Mouse (Mus musculus) intestine, embryonic 16.5 days (tissue): ENCODE results near the gene Plce1. TPM values are rescaled to one million over a fixed set of nuclear protein-coding genes. Genes with fewer than 3 reads are reported as not detected.

Experiments used
- ATAC-seq: fragments of 200-750 bp; cut with Nextera tagmentation; 2 replicates; pipeline ENCODE4 v1.8.0; 2017; ENCODE audit warnings: moderate TSS enrichment, moderate library complexity
- H3K27ac ChIP-seq: fragments of 300-500 bp; sonication (generic); 2 replicates; pipeline ENCODE4 v1.5.1; 2014; ENCODE audit warnings: mild to moderate bottlenecking, low read length
- H3K27me3 ChIP-seq: fragments of 300-500 bp; sonication (generic); replicated peaks from 2 replicates; pipeline ENCODE4 v1.6.1; 2014; ENCODE audit warnings: low read length, control low read depth, mixed read lengths; ENCODE audit not compliant: control insufficient read depth, insufficient read depth
- H3K36me3 ChIP-seq: fragments of 300-500 bp; sonication (generic); 2 replicates; pipeline ENCODE4 v1.6.1; 2014; ENCODE audit warnings: low read length, control low read depth; ENCODE audit not compliant: control insufficient read depth, insufficient read depth
- H3K4me1 ChIP-seq: fragments of 300-500 bp; sonication (generic); 2 replicates; pipeline ENCODE4 v1.6.1; 2014; ENCODE audit warnings: low read length, control low read depth, mixed read lengths; ENCODE audit not compliant: control insufficient read depth, insufficient read depth
- H3K4me2 ChIP-seq: fragments of 300-500 bp; sonication (generic); 2 replicates; pipeline ENCODE4 v1.6.1; 2014; ENCODE audit warnings: low read depth, low read length, control low read depth
- H3K4me3 ChIP-seq: fragments of 300-500 bp; sonication (generic); 2 replicates; pipeline ENCODE4 v1.5.1; 2014; ENCODE audit warnings: mild to moderate bottlenecking, low read length
- H3K9ac ChIP-seq: fragments of 300-500 bp; sonication (generic); 2 replicates; pipeline ENCODE4 v1.6.1; 2014; ENCODE audit warnings: low read depth, low read length
- H3K9me3 ChIP-seq: fragments of 300-500 bp; sonication (generic); 2 replicates; pipeline ENCODE4 v1.6.1; 2016; ENCODE audit warnings: low read length, control low read depth; ENCODE audit not compliant: control insufficient read depth
- WGBS: fragments of 180-500 bp; shearing (Covaris S2); extraction: QIAGEN DNeasy Blood & Tissue Kit; methylation state at CpG from one replicate; pipeline ENCODE4 v1.1.7; 2014; 5-methylcytosine and 5-hydroxymethylcytosine counted together
- polyA plus RNA-seq: library from polyadenylated mRNA; unstranded; fragments of >200 nt; fragmentation: Nextera tagmentation; extraction: Ambion mirVana; gene quantifications from 2 replicates; pipeline ENCODE4 v1.2.1, GENCODE M21; 2015

The Plce1 gene
- polyA plus RNA-seq, 1 experiment from 2014 or later: 5.7 TPM

DNA sequence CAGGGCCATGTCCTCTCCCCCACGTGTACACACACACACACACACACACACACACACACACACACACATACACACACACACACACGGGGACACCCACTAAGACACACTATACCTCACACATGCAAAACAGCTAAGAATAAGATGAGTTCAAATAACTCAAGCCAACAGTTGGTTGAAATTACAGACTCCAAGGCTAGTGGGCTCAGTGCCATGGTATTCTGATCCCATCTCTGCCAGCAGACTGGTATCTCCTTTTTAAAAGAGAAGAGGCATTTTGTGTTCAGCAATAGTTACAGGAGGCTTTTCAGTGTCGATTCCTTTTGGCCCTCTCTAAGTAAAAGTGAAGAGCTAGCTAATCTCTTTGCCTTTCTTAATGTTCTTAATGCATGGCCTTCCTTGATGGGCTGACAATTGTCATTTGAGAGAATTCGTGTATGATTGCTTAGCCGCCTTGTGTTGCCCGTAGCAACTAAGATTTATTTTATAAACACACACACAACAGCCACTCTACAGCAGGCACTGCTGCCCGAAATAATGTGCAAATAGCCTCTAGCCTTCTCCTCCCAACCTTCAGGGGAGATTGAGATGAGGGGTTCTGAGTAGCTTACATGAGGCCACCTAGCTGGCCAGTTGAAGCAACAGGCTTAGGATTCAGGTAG, 111.8 kb downstream of the Plce1 start:
- H3K4me1 ChIP-seq: peaks cover 24% of the 10 kb centered on the region
- H3K36me3 ChIP-seq: no peaks in the 10 kb centered on the region
- peak overlapping the region; percentile 22; the same call in 1 of the 2 replicates for H3K27ac ChIP-seq
- 59% methylated on average over 7 of the region's 7 CpGs for WGBS
- H3K4me3 ChIP-seq: no peak overlapping the region
- no peaks in the 10 kb centered on the region for H3K27me3 ChIP-seq
- H3K9me3 ChIP-seq: no peaks in the 10 kb centered on the region
- H3K9ac ChIP-seq: no peak overlapping the region
- no peak overlapping the region for H3K4me2 ChIP-seq
- no peak for ATAC-seq

GRCm38 (mm10) chr19:38593225-38593897, 112.5 kb downstream of the Plce1 start:
- H3K27me3 ChIP-seq: no peaks in the 10 kb centered on the region
- WGBS: 62% methylated on average over 12 of the region's 12 CpGs
- peak overlapping the region; percentile 22; the same call in 1 of the 2 replicates for H3K27ac ChIP-seq
- H3K4me1 ChIP-seq: peaks cover 23% of the 10 kb centered on the region; the same call in 1 of the 2 replicates
- H3K36me3 ChIP-seq: no peaks in the 10 kb centered on the region
- no peak overlapping the region for H3K4me3 ChIP-seq
- H3K9me3 ChIP-seq: no peaks in the 10 kb centered on the region
- no peak overlapping the region for H3K4me2 ChIP-seq
- no peak overlapping the region for H3K9ac ChIP-seq
- ATAC-seq: peak; percentile 27; the same call in 1 of the 2 replicates

- Histone ChIP-seq H3K9me3 (no peaks in the 10 kb centered on the region), H3K4me1 (peaks cover 18% of the 10 kb centered on the region), H3K4me3 (no peak overlapping the region), H3K4me2 (no peak overlapping the region), H3K36me3 (no peaks in the 10 kb centered on the region), H3K9ac (no peak overlapping the region), H3K27me3 (no peaks in the 10 kb centered on the region), H3K27ac (no peak overlapping the region)
- ATAC-seq: no peak
- WGBS: 95% methylated on average over 4 of the region's 4 CpGs
These were observed 115.2 kb downstream of the Plce1 start for GRCm38 (mm10) chr19:38596096-38596495.

DNA sequence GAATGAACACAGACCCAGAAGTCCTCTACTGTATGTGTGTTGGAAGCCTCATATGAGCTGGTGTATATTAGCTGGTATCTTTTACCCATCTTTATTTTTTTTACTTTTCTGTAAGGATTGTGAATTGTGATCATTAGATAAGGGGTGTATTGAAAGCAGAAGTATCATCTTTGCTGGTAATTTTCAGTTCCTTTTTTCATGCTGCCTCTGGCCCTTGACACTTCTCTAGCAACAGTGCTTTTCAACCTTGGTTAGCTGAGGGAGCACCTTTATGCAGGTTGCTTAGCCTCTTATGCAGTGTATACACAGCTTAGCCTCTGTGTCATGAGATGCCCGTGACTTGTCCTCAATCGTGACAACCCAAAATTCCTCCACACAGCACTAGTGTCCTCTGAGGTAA, 116.5 kb downstream of the Plce1 start:
- no peak for ATAC-seq
- Histone ChIP-seq H3K4me2 (no peak overlapping the region), H3K4me3 (no peak overlapping the region), H3K9ac (no peak overlapping the region), H3K36me3 (no peaks in the 10 kb centered on the region), H3K9me3 (no peaks in the 10 kb centered on the region), H3K27me3 (no peaks in the 10 kb centered on the region), H3K27ac (no peak overlapping the region), H3K4me1 (peaks cover 18% of the 10 kb centered on the region)
- 81% methylated on average over 2 of the region's 2 CpGs for WGBS

DNA sequence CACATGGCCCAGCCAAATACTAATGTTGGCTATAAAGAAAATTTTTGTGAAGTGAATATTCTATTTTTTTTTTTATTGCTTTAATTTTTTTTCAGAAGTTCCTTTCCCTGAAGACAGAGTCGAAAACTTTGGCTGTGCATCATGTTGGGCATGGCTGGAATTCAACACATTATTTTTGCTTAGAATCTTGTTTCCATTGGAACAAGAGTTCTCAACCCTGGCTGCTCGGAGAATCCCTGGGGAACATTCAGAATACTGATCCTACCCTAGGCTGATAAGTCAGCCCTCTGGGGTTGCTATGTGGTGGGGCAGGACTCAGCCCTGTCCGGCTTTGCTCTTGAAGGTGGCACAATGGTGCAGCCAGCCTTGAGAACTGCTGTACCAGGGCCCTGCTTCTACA, 118.1 kb downstream of the Plce1 start:
- no peak for ATAC-seq
- no peaks in the 10 kb centered on the region for H3K9me3 ChIP-seq
- H3K4me3 ChIP-seq: no peak overlapping the region
- no peaks in the 10 kb centered on the region for H3K27me3 ChIP-seq
- H3K27ac ChIP-seq: no peak overlapping the region
- WGBS: 90% methylated on average over 3 of the region's 3 CpGs
- no peaks in the 10 kb centered on the region for H3K36me3 ChIP-seq
- no peak overlapping the region for H3K4me2 ChIP-seq
- H3K9ac ChIP-seq: no peak overlapping the region
- peaks cover 12% of the 10 kb centered on the region for H3K4me1 ChIP-seq

- Histone ChIP-seq H3K9me3 (no peaks in the 10 kb centered on the region), H3K36me3 (no peaks in the 10 kb centered on the region), H3K27ac (no peak overlapping the region), H3K9ac (no peak overlapping the region), H3K4me1 (peaks cover 10% of the 10 kb centered on the region), H3K27me3 (no peaks in the 10 kb centered on the region), H3K4me2 (no peak overlapping the region; the same call in 1 of the 2 replicates), H3K4me3 (no peak overlapping the region)
- WGBS: 53% methylated on average over 5 of the region's 5 CpGs
- peak; percentile 83 for ATAC-seq
These were observed 120.2 kb downstream of the Plce1 start for GRCm38 (mm10) chr19:38601127-38601526.

GRCm38 (mm10) chr19:38602811-38603210, 121.9 kb downstream of the Plce1 start:
- WGBS: 70% methylated on average over 9 of the region's 9 CpGs

GRCm38 (mm10) chr19:38607236-38607635, 126.3 kb downstream of the Plce1 start:
- Histone ChIP-seq H3K4me3 (no peak overlapping the region), H3K36me3 (no peaks in the 10 kb centered on the region), H3K27ac (no peak overlapping the region), H3K9ac (no peak overlapping the region), H3K27me3 (no peaks in the 10 kb centered on the region), H3K4me2 (no peak overlapping the region), H3K9me3 (no peaks in the 10 kb centered on the region), H3K4me1 (no peaks in the 10 kb centered on the region)
- WGBS: 85% methylated on average over 5 of the region's 5 CpGs
- no peak for ATAC-seq

More at GRCm38 (mm10) chr19:38602811-38603210, 121.9 kb downstream of the Plce1 start:
- Histone ChIP-seq H3K36me3 (no peaks in the 10 kb centered on the region), H3K4me1 (peaks cover 10% of the 10 kb centered on the region), H3K9ac (no peak overlapping the region), H3K27me3 (no peaks in the 10 kb centered on the region), H3K9me3 (no peaks in the 10 kb centered on the region), H3K4me2 (no peak overlapping the region), H3K4me3 (no peak overlapping the region), H3K27ac (no peak overlapping the region)
- peak; percentile 48; the same call in 1 of the 2 replicates for ATAC-seq

DNA sequence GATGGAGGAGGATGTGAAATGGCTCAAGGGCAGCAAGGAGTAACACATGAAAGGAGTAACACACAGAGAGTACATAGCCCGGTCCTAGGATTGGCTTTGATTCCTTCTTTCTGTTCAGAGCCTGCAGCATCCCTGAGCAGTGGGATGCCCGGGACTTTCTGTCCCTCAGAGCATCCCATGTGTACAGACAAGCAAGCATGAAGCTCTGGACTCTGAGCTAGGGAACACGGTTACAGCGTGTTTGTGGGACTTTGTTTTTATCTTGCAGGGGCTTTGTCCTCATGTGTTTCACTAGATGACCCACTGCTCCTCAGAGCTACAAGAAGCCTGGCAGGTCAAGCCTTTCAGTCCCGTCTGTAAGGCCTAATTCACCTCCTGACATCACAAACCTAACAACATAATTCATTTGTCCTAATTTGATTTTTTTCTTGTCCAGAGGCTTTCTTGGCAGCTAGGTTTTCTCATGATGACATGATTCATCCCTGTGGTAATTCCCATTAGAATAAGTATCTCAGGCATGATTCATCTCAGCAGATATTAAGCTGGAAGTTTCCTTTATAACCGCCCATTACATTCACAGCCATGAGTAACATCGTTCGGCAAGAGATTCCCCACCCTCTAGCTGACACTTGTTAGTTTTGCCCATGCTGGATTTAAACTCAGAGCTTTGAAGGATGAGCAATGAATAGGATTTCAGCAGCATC, 128.2 kb downstream of the Plce1 start:
- Histone ChIP-seq H3K36me3 (no peaks in the 10 kb centered on the region), H3K27ac (no peak overlapping the region), H3K4me1 (no peaks in the 10 kb centered on the region), H3K4me2 (no peak overlapping the region), H3K9ac (no peak overlapping the region), H3K27me3 (no peaks in the 10 kb centered on the region), H3K4me3 (no peak overlapping the region), H3K9me3 (no peaks in the 10 kb centered on the region)
- 85% methylated on average over 8 of the region's 8 CpGs for WGBS
- ATAC-seq: no peak
